Mouse (Mus musculus) frontal cortex, postnatal 10 days (tissue): ENCODE measurements around the gene Msh6.
"Not testable (repeated sequence)": the region's sequence is repeated elsewhere in the genome, so short reads cannot be mapped to it uniquely, and the experiment has no call there.

Source experiments
- DNase-seq, 2 experiments: peaks; one replicate each; pipeline ENCODE4 v3.0.0; 2022; ENCODE audit warnings: low spot score in 2 of 2, mixed read lengths in 1 of 2

Gene Msh6

GRCm38 (mm10) chr17:87974629-87975228, at the start of gene Msh6:
Gene Msh6 (plus strand): TSS chr17:87975062.
- DNase-seq = peak; percentile 76 to 81

GRCm38 (mm10) chr17:87934326-87934725, 40.5 kb upstream of the Msh6 start:
- DNase-seq = no peak

GRCm38 (mm10) chr17:87934736-87935135, 40.1 kb upstream of the Msh6 start:
- DNase-seq = no peak

DNA sequence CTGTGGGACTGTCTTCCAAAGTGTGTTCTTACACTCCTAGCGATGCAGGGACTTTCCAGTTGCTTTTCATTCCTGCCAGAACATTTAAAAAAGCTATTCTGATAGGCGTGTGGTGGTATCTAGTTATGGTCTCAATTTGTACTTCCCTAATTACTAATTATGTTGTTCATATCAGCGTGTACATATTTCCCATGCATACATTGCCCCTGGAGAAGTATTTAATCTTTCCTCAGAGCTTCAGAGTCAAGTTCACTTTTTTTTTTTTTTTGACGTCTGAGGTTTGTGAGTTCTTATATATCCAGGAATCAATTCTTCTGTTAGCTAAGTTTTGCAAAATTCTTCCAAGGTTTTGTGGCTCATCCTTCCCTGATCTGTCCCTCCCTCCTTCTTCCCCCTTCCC, 38.7 kb upstream of the Msh6 start:
- DNase-seq = no peak

GRCm38 (mm10) chr17:87948965-87949584, 25.8 kb upstream of the Msh6 start:
- peak; percentile 52 to 82 for DNase-seq

DNA sequence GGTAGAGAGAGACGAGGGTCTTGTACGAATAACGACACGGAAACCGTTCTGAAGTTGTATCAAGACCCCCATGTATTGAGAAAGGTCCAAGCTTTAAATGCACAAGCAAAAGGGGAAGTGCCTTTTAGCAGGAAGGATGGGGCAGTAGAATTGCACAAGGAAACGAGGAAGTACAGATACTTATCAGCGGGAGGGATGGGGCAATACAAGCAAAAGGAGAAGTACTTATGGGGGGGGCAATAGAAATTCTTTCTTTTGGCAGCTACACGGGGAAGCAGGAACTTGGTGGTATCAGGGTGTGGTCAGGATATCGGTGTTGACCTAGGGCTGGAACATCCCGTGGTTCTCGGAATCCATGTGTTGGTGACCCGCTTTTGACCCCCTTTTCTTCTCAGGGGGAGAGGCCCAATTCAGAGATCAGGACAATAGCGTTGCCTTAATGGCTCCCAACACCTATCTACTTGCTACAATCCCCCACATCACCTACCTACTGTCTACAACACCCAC, 20.2 kb upstream of the Msh6 start:
- not testable (repeated sequence) for DNase-seq

DNA sequence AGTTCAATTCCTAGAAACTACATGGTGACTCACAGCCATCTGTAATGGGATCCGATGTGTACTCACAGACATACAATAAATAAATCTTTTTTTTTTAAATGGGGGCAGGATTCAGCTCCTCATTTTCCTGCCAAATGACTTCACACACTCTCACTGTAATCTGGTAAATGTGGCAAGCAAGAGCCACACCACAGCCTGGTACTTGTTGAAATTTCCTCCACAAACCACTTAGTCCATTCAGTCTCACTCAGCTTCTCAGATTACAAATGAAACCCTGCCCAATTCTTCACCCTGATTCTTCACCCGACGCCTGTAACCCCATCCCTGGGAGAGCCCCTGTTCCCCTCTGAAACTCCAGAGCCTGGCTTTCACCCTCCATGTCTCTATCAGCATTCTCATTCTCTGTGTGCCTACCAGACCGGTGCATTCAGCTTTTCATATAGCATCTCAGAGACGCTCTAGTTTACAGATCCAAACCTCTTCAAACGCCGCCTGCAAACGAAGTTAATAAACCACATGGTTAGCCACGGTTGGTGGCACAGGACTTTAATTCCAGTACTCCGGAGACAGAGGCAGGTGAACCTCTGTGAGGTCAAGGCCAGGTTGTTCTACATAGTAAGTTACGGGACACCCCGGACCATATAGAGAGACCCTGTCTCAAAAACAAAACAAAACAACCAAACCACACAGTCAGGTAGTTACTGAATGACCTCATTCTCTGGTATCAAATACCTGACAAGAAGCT, 17.6 kb upstream of the Msh6 start:
- no peak for DNase-seq

DNA sequence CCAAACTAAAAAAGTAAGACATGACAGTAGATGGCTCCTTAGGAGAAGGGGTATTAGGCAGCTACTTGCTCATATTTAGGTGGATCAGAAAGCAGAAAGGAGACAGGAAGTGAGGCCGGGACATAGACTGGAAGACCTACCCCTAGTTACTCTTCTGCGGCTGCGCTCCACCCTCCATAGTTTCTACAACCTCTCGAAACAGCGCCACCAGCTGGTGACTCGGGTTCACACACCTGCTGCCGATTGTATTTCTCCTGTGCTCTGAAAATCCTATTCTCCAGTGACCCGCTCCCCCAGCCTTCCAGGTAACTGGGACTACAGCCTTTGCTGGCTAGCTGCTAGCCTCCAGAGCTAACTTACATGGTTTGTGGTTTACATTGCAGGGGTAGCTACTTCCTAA, 16.6 kb upstream of the Msh6 start:
- DNase-seq = no peak

GRCm38 (mm10) chr17:87959406-87959805, 15.5 kb upstream of the Msh6 start:
- DNase-seq = not testable (repeated sequence)

- DNase-seq = not testable (repeated sequence)
Observed at GRCm38 (mm10) chr17:87959931-87960330, 14.9 kb upstream of the Msh6 start.

GRCm38 (mm10) chr17:87963081-87964075, 11.5 kb upstream of the Msh6 start:
- DNase-seq = no peak

- not testable (repeated sequence) for DNase-seq
Observed at GRCm38 (mm10) chr17:87968483-87968926, 6.4 kb upstream of the Msh6 start.

DNA sequence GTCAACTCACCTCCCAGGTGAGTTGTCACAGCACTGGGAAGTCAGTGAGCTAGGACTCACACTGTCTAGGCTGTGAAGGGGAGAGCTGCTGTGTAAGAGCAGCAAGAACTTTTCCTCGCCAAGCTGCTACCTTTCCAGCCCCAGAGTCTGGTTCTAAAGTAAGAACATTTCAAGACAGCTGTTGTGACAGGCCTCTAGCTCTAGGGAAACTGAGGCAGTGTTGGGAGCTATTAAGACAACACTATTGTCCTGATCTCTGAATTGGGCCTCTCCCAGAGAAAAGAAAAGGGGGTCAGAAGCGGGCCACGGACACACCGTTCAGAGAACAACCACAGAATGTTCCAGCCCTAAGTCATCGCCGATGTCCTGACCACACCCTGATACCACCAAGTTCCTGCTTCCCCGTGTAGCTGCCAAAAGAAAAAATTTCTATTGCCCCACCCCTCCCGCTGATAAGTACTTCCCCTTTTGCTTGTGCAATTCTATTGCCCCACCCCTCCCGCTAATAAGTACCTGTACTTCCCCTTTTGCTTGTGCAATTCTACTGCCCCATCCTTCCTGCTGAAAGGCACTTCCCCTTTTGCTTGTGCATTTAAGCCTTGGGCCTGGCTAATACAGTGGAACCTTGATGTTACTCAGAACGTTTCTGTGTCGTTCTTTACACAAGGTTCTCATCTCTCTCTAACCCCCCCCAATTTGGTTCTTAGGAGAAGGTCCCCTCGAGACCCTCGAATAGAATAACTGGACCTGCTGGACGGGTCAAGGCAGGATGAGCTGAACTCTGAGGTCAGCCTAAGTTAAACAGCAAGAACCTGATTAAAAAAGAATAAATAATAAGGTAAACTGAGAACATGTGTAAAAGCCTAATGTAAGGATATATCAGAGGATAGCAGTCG, 2.9 kb upstream of the Msh6 start:
- DNase-seq = not testable (repeated sequence)

DNA sequence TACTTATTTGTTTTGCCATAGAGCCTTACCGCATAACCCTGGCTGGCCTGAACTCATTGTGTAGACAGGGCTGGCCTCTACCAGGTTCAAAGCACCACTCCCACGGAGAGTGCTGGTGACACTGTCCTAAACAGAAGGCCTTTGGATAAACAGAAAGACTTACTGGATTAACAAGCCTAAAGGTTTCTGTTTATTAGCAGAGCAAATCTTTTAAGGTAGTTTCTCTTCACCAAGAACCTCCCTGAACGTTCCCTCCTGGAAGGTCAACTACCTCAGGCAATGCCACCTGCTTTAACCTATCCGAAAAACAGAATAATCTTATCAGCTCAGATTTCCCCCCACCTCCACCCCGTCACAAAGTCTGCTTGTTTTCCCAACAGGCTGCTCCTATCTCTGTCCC, 2.0 kb upstream of the Msh6 start:
- DNase-seq = no peak

GRCm38 (mm10) chr17:87973261-87974167, 1.3 kb upstream of the Msh6 start:
- DNase-seq = no peak

- peak; percentile 35 to 50 for DNase-seq
Observed at GRCm38 (mm10) chr17:87975229-87975853, 479 bp downstream of the Msh6 start.

DNA sequence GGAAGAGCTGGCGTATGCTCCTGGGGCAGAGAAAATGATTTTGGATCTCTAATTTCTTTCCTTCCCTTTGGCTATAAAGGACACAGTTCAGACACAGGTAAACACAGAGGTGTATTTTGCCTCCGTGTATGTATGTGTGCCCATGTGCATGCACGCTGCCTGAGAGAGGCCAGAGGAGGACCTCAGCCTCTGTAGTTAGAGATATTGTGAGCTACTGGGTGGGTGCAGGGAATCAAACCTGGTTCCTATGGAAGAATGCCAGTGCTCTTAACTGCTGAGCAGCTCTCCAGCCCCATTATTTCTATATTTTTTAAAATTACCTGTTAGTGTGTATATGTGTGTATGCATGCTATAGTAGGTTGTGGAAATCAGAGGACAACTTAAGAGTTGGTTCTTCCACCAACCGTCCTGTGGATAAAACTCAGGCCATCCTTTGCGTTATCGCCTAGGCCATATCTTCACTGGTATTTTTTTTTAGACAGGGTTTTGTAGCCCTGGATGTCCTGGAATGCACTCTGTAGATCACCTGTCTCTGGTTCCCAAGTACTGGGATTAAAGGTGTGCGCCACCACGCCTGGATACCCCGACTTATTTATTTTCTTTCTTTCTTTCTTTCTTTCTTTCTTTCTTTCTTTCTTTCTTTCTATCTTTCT, 1.4 kb downstream of the Msh6 start:
- no peak for DNase-seq

GRCm38 (mm10) chr17:87976927-87977326, 2.1 kb downstream of the Msh6 start:
- not testable (repeated sequence) for DNase-seq
